Mouse (Mus musculus): Measurements from ENCODE around the gene Kcnf1.

Gene Kcnf1

DNA sequence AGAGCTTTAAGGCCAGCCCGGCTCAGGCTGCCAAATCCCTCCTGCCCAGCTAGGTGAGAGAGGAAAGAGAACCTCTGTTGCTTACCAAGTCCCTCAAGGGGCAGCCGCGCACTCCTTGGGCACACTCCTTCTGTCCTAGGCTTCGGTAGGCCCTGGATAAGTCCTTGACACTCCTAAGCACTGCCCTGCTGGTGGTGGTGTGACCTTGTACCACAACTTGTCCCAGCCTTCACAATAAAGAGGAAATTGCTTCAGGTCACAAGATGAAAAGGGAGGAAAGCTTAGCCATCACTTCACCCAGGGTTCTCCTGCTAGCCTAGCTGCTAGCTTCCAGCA is at the start of gene Kcnf1:
Gene Kcnf1 (minus strand): TSS at position 132 of the 336 bp plus-strand sequence.
- no peak for ATAC-seq (ENCODE audit: insufficient number of reproducible peaks, low FRiP score, low TSS enrichment)

DNA sequence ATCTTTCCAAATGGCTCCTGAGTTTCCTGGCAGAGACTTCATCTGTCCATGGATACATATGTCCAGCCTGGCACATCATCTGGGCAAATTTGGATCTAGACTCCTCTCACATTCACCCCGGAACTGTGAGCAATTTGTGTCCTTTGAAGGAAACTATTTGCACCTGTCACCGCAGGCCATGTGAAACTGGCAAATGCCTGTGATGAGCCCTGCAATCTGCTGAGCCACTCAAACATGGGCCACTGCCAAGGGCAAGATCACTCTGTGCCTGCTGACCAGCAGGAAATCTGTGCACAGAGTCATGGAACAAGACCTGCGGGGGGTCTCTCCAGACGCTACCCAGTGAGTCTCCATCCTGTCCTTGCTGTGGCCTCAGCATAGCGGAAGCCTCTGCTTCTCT is 48.3 kb upstream of the Kcnf1 start:
- ATAC-seq (ENCODE audit: insufficient number of reproducible peaks, low FRiP score, low TSS enrichment), result peak; percentile 83

DNA sequence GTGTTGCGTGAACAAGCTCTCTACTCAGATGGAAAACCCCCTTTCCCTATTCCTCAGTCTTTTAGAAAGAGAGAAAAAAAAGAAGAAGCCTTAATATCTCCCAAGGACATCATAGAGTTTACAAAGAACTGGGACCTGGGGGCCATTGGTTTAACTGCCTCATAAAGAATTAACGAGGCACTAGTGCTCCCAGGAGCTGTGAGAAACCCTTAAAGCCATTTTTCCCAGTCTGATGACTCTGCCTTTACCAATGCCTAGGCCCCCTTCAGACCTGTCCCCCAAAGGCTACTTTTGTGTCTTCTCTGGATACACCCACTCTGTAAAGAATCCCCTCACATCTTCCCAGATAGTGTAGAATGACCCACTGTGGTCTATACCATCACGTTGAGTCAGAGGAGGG is 46.4 kb upstream of the Kcnf1 start:
- no peak for ATAC-seq (ENCODE audit: insufficient number of reproducible peaks, low FRiP score, low TSS enrichment)

DNA sequence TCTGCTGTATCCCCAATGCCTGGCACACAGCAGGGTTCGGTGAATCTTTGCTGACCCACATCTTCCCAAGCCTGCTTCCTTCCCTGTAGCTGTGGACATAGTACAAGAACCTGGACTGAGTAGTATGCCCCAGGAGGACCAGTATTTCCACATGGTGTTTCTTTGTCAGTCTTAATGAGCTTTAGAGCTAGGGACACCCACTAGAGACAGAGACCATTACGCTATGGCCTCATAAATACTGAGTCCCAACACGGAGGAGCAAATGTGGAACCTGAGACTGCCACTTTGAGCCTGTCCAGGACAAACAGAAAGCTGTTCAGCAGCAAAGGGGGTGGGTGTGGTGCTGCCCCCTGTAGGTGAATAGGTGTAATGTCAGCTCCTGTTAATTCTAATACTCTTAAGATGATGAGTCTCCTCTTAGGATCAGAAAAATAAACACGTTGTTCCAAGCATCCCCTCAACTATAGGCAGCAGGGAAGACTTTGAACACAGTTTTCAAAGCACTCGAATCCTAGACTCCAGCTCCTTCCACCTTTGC is 45.3 kb upstream of the Kcnf1 start:
- ATAC-seq (ENCODE audit: insufficient number of reproducible peaks, low FRiP score, low TSS enrichment), result no peak

DNA sequence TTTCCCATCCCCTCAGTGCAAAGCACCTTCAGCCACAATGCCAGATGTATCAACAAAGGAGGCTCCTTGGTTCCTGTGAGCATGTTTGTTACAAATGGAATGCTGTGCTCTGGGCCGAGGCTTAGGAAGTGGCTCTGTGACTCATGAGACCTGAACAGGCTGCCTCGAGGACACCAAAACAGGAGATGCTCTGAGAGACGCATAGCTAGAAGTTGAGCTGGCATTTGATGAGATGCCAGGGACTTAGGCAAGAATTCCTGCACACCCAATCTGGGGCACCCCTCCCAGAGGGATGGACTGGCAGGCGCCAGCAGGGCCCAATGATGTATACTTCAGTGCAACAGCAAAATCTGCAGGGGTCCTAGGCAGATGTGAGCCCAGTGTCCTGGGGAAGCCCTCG is 43.9 kb upstream of the Kcnf1 start:
- ATAC-seq (ENCODE audit: insufficient number of reproducible peaks, low FRiP score, low TSS enrichment), result no peak

DNA sequence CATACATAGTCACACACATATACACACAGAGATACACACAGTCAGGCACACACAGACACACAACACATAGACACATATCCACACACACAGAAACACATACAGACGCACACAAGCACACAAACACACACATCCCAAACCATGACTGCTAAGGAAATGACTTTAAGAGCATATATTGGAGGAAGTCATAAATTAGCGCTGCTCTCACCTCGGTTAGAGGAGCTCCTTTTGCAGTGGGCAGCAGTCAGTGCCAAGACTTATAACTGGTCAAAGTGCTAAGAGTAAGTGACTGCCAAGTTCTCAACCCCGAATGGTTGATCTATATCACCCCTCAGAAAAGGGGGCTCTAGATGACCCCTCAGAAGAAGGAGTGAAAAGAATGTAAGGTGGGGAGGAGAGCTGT is 42.4 kb upstream of the Kcnf1 start:
- ATAC-seq (ENCODE audit: insufficient number of reproducible peaks, low FRiP score, low TSS enrichment), result no peak

DNA sequence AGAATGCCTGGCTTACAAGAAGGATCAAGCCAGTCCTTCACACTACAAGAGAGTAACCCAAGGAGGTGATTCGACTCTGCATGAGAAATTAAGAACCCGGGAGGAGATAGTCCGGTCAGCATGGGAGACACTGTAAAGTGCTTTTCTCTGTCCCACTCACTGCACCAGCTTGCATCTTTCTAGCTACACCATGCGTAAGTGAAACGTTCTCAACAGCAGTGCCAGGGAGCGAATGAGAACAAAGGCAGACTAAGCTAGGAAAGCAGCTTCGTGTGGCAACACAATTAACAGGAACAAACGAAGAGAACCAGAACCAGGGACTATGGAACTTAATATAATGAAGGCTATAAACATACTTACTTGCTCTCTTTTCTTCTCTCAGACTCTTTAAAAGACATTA is 41.7 kb upstream of the Kcnf1 start:
- ATAC-seq (ENCODE audit: insufficient number of reproducible peaks, low FRiP score, low TSS enrichment), result no peak

DNA sequence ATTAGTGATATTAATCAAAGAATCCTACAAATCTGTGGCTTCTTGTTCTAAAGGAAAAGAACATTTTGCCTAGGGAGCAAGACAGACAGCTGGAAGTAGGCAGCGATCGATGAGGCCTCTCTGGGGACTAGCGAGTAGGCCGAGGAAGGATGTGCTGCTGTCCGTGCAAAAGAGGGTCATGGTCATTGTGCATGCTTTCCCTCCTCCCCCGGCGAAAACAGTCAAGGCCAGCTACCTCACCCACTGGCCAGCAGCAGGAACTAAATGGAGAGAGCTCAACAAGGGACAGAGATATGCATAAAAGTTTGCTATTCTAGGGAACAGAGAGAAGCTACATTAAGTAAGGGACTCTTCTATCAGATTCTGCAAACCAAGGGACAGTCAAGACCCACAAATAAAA is 39.1 kb upstream of the Kcnf1 start:
- no peak for ATAC-seq (ENCODE audit: insufficient number of reproducible peaks, low FRiP score, low TSS enrichment)

DNA sequence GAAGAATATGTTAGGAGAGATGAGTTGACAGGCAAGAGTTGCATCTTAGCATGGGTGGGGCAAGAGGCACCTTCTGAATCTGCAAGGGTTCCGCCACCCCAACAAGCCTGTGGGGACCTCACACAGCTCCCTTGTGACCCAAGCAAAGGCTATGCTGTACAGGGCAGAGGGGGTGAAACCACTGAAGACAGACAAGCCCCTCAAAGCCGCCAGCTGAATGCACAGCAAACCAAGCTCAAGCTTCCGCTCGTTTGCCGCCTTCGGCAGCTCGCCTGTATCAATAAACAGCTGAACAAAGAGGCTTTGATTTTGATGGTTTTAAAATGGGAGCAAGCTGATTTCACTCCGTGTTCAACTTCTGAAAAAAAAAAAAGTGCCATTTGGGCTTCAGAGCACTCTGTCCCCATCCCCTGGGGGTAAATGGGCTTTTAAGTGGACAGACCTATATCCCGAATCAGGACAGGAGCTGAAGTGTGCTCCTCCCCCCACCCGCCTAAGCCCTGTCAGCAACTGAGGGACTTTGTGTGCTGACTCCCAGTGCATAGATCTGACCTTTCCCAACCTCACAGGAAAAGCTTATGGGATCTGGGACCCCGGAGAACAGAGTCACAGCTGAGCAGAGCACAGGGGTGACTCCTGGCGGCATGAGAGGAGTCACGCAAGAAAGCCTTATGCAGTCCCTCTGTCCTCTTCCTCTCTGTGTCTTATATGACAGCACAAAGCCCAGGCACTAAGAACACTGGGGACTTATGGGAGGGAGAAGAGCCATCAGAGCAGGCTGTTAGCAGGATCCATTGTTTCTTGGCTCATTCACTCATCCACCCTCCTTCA is 26.0 kb upstream of the Kcnf1 start:
- ATAC-seq (ENCODE audit: insufficient number of reproducible peaks, low FRiP score, low TSS enrichment), result no peak

DNA sequence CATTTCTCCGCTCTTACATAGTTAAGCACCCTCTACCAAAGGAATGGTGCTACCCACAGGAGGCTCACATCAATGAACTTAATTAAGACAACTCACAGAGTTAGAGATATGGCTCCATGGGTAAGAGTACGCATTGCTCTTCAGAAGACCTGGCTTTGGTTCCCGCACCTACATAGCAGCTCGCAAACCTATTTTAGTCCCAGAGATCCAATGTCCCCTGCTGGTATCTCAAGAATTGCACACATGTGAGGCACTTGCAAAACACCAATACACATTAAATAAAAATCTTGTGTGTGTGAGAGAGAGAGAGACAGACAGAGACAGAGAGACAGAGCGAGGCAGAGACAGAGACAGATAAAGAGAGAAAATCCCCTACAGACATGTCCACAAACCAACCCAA is 21.9 kb upstream of the Kcnf1 start:
- ATAC-seq (ENCODE audit: insufficient number of reproducible peaks, low FRiP score, low TSS enrichment), result no peak

DNA sequence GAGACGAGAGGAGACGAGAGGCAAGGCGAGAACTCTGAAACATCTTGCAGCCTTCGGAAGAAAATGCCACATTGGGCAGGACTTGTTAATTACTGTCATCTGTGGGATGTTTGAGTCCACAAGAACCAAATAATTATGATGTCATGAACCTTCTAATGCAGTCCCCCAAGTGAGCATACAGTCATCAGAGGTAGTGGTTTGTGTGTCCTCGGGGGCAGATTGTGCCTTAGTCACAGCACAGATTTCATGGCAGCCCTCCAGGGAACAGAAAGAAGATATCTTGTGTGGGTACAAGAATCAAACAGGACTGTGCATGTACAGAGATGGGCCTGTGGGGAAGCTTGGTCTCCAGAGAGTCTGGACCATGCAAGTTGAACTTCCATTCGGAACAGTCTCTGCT is 17.5 kb upstream of the Kcnf1 start:
- no peak for ATAC-seq (ENCODE audit: insufficient number of reproducible peaks, low FRiP score, low TSS enrichment)

DNA sequence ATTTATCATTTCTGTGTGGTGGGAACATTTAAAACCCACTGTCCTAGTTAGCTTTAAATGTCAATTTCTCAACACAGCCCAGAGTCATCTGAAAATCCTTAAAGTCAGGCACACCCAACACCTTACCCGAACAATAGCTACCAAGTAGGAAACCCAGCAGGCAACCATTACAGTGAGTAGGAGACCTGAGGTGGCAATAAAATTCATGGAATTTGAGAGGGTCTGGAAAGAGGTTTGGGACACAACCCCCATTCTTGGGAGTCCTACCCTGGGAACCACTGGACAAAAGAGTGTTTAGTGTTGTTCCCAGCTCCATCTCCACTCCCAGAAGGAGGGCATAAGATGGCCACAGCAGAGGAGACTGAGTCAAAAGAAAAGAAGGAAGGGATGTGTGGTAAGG is 16.6 kb upstream of the Kcnf1 start:
- no peak for ATAC-seq (ENCODE audit: insufficient number of reproducible peaks, low FRiP score, low TSS enrichment)

DNA sequence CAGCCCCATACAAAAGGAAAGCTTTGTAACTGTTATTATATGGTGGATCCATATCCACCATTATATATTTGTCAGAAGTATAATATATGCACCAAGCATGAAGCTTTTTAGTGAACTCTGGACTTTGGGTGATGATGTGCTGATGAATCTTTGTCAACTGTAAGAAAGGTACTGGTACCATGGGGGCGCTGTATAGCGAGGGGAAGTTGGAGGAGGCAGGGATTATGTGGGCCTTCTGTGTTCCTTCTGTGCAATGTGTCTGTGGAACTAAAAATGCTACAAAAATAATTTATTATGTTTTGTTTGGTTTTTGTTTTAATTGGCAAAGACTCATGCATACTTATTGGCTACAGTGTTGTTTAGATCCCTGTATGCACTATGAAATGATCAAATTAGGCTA is 16.2 kb upstream of the Kcnf1 start:
- ATAC-seq (ENCODE audit: insufficient number of reproducible peaks, low FRiP score, low TSS enrichment), result no peak

DNA sequence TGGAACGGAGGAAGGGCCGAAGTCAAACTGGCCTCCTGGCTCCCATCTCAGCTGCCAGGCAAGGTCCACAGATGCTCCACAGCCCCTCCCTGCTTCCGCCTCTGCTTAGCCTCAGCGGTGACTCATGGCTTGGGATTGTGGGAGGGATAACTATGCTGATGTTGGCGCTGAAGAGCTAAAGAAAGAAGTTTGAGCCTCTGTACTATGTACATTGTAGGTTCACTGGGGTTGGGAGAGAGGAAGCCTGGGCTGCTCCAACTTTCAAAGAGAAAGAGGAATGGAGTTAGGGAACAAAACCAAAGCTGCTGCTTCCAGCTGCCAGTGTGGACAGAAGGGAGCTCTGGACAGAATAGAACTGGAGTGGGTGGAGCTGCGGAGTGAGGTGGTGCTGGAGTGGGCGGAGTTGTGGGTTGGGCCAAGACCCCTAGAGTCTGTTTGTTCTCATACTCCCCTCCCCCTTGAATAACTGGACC is 7.7 kb upstream of the Kcnf1 start:
- ATAC-seq (ENCODE audit: insufficient number of reproducible peaks, low FRiP score, low TSS enrichment), result no peak

DNA sequence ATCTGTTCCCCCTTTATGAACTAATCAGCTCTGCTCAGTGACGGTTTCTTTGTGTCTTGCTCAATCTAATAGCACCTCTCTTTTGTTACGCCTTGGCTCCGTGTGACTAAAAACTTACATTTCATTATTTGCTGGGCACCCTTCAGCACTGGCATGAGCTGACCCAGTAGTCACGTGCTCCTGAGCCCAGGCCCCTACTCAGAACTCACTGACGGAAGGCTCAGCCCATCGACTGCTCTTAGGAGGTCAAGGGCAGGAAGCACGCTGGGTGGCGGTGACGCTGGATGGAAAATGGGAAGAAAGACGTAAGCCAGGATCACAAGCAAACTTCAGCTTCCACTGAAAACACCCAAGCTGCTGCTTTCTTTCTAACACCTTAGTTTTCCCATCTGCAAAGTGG is 7.1 kb upstream of the Kcnf1 start:
- ATAC-seq (ENCODE audit: insufficient number of reproducible peaks, low FRiP score, low TSS enrichment), result no peak

DNA sequence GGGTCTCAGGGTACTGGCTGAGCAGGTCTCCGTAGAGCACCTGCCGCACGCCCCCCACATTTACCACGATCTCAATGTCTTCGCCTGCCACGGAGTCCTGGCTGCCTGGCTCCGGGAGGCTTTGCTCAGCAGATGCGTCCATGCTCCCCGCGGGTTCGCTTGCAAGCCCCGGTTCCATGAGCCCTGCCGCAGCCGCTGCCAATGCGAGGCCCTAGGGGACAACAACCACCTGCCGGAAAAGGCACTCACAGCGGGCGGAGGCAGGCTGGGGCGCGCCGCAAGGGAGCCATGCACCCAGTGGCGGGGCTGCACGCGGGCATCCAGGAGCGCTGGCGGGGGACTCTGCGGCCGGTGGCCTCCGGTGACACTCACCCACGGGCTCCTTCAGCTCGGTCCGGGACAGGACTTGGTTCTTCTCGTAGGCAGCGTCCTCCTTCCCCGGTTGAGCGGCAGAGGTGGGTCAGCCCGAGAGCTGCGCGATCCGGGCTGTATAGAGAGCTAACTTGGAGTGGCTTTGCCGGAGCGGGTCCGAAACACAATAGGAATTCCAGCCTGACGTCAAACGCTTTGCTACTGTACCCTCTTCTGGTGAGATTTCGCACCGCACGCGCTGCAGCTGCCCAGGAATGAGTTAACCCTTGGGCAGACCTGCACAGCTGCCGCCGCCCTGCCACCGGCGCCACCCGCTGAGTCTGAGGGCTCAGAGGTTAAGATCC is 489 bp downstream of the Kcnf1 start:
- ATAC-seq (ENCODE audit: insufficient number of reproducible peaks, low FRiP score, low TSS enrichment), result no peak

DNA sequence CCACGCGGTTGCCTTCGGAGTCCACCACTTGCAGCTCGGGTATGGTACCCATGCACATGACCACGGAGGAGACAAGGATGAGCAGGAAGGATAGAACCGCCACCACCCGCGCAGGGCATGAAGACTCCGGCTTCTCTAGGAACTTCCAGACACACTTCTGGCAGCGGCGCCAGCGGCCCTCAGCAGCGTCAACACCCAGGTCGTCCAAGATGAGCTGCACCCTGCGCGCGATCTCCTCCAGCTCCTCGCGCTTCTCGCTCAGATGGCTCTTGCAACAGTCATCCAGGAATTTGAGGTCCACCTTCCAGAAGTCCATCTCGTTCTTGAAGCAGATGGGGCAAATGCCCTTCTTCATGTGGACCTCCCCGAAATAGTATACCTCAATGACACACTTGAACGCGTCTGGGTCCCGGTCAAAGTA is 1.1 kb downstream of the Kcnf1 start:
- no peak for ATAC-seq (ENCODE audit: insufficient number of reproducible peaks, low FRiP score, low TSS enrichment)

DNA sequence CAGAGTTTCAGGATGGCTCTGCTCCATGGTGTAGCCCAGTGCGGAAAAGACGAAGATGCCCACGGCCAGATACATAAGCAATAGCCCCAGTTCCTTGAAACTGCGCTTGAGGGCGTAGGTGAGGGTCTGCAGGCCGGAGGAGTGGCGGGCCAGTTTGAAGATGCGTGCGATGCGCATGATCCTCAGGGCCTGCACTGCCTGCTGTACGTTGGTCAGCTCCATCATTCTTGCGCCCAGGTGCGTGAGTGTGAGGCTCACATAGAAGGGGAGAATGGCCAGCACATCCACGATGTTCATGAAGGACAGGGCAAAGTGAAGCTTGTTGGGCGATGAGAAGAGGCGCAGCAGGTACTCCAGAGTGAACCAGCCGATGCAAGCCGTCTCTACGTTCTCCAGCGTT is 1.6 kb downstream of the Kcnf1 start:
- no peak for ATAC-seq (ENCODE audit: insufficient number of reproducible peaks, low FRiP score, low TSS enrichment)

DNA sequence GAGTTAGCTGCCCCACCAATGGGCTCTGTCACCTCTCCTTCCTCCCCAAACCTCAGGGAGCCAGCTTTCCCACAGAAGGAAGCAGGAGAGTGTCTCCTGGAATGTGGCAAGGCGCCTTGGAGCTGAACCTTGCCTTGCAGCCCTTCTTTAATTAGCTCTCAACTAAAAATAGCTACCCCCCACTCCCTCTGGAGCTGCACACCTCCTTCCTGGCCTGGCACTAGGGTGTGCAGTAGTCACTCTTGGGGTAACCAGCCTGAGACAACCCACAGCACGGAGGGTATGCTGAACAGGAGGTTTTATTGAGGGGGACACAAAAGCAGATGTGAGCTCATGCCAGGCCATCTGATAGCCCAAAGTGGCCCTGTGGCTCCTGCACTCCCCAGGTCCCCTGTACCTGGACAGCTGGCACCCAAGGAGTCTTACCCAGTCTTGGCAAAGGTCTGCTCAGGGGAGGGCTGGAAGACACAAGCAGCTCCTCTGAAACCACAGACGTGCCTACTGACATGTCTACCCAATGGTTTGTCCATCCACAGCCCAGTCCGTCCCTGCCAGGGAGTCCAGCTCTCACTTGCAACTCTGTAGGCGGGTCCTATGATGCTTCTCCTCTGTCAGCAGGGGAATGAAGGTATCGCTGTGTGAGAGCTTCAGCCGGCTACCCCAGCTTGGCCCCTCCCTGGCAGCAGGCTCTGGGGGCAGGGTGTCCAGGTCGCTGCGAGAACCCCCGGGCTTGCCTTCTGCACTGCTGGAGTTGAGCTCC is 2.4 kb downstream of the Kcnf1 start:
- no peak for ATAC-seq (ENCODE audit: insufficient number of reproducible peaks, low FRiP score, low TSS enrichment)

DNA sequence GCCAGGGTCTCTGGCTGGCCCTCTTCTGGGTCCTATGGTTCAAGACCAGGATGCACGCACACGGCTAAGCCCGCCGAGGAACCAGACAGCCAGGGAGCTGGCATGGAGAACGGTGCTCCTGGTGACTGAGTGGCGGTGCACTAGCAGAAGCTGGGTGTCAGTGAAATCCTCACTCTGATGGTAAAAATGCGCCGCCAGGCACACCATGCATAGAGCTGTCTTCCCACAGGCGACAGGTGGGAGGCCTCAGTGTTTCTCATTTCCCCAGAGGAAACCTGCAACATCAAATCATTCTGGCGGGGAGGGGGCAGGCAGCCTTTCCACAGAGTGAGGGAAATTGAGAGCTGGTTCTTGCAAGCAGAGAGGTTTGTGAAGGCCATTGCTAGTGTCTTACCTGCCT is 6.3 kb downstream of the Kcnf1 start:
- no peak for ATAC-seq (ENCODE audit: insufficient number of reproducible peaks, low FRiP score, low TSS enrichment)

DNA sequence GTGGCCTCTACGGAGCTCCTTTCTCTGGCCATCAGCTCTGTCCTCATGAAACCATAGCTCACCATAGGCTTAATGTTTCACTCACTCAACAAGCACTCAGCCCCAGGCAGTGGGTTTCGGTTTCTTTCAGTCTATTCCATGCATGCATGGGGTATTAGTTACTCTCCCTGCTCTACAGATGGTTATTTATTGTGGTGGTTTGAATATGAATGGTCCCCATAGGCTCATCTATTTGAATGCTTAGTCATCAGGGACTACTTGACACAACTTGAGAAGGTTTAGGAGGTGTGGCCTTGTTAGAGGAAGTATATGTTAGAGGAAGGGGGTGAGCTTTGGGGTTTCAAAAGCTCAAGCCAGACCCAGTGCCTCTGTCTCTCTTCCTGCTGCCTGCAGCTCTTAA is 10.6 kb downstream of the Kcnf1 start:
- ATAC-seq (ENCODE audit: insufficient number of reproducible peaks, low FRiP score, low TSS enrichment), result no peak
